Comparison of ENCODE assay signal across 8 mouse cellular contexts in genomic region chr7:45561624-45562520, GRCm38 (mm10). TPM values are rescaled to one million over a fixed set of nuclear protein-coding genes. Genes with fewer than 3 reads are reported as not detected.
DNase-seq lines count a peak whose midpoint lies in the region; ATAC-seq and TF ChIP-seq lines count a peak whose summit lies in the region.

No protein-coding gene starts in this region.

- peaks cover 30% of the 10 kb centered on the region for H3K4me1 ChIP-seq in heart, embryonic 10.5 days
- H3K4me1 ChIP-seq in bone marrow macrophage, adult 2 months (ENCODE audit: control insufficient read depth, insufficient read depth, low read length), result peaks cover 29% of the 10 kb centered on the region
- H3K4me1 ChIP-seq in limb, embryonic 15.5 days, result peaks cover 14% of the 10 kb centered on the region

- H3K27me3 ChIP-seq in heart, embryonic 10.5 days (ENCODE audit: insufficient read depth, poor library complexity, severe bottlenecking), result no peaks in the 10 kb centered on the region
- H3K27me3 ChIP-seq in limb, embryonic 15.5 days, result no peaks in the 10 kb centered on the region

- ATAC-seq in limb, embryonic 15.5 days (ENCODE audit: insufficient number of reproducible peaks, low FRiP score, low TSS enrichment, low read depth), result peak; percentile 13; the same call in 1 of the 2 replicates

- no peak for TF ChIP-seq POLR2A in bone marrow macrophage, adult 2 months (IDR thresholded peaks at IDR 0.05; ENCODE audit: borderline replicate concordance, low read depth, low read length)

- no peak overlapping the region for H3K9ac ChIP-seq in limb, embryonic 15.5 days

- DNase-seq in heart, embryonic 10.5 days (ENCODE audit: low spot score), result no peak
- no peak for DNase-seq in heart, adult 8-10 months (ENCODE audit: low spot score)
- DNase-seq in 3T3-L1 (ENCODE audit: low read depth, low spot score), result peak; percentile 53
- DNase-seq in thymus, postnatal 0 days (ENCODE audit: low spot score), result no peak
- DNase-seq in adrenal gland, postnatal 4 days (ENCODE audit: low spot score in 2 of 2), result no peak
- DNase-seq in cerebellum, adult 11-12 months, result no peak

- no peak for TF ChIP-seq CTCF in bone marrow macrophage, adult 2 months (IDR thresholded peaks at IDR 0.05; ENCODE audit: low read depth, low read length)

- H3K27ac ChIP-seq in heart, embryonic 10.5 days, result peak overlapping the region; percentile 72
- H3K27ac ChIP-seq in bone marrow macrophage, adult 2 months (ENCODE audit: insufficient read depth, low read depth, low read length), result peak overlapping the region; percentile 63
- H3K27ac ChIP-seq in limb, embryonic 15.5 days, result no peak overlapping the region

- 47% methylated on average over 12 of the region's 12 CpGs for WGBS in heart, embryonic 10.5 days
- WGBS in limb, embryonic 15.5 days, result 39% methylated on average over 12 of the region's 12 CpGs

- H3K9me3 ChIP-seq in heart, embryonic 10.5 days, result no peaks in the 10 kb centered on the region
- H3K9me3 ChIP-seq in limb, embryonic 15.5 days, result no peaks in the 10 kb centered on the region

- no peaks in the 10 kb centered on the region for H3K36me3 ChIP-seq in heart, embryonic 10.5 days
- H3K36me3 ChIP-seq in limb, embryonic 15.5 days, result no peaks in the 10 kb centered on the region

- no peak overlapping the region for H3K4me2 ChIP-seq in limb, embryonic 15.5 days

- H3K4me3 ChIP-seq in heart, embryonic 10.5 days, result peak overlapping the region; percentile 27
- H3K4me3 ChIP-seq in bone marrow macrophage, adult 2 months (ENCODE audit: insufficient read depth, low read length), result no peak overlapping the region
- H3K4me3 ChIP-seq in limb, embryonic 15.5 days, result no peak overlapping the region

RNA-seq across cellular contexts. Expression of gene Hsd17b14, which starts 7.2 kb away (rescaled TPM):
- polyA plus RNA-seq in heart, embryonic 10.5 days (2016; fragmentation: Nextera tagmentation; extraction: Ambion mirVana), result 0.42 and 1.2 TPM in 2 replicates
- total RNA-seq in heart, adult 8-10 months (2022), result 1 to 10 TPM in 3 of 4 experiments, under 1 TPM in 1; 0.40 to 2.0 (median 1.1) TPM
- 2.0 and 2.5 TPM in 2 replicates for polyA plus RNA-seq in bone marrow macrophage, adult 2 months (2012; ENCODE audit: insufficient read depth, insufficient read length, missing spikeins)
- polyA plus RNA-seq in limb, embryonic 15.5 days (2015; fragmentation: Nextera tagmentation; extraction: Ambion mirVana), result 0.74 and 1.1 TPM in 2 replicates
- polyA plus RNA-seq in thymus, postnatal 0 days (2015; fragmentation: Nextera tagmentation; extraction: Ambion mirVana), result 1.1 and 1.2 TPM in 2 replicates
- total RNA-seq in adrenal gland, postnatal 4 days (2021), result 1 to 10 TPM; 1.3 to 1.8 TPM

RNA-seq across cellular contexts. Expression of gene Bcat2, which starts 8.1 kb away (rescaled TPM):
- 76.7 and 80.8 TPM in 2 replicates for polyA plus RNA-seq in heart, embryonic 10.5 days (2016; fragmentation: Nextera tagmentation; extraction: Ambion mirVana)
- total RNA-seq in heart, adult 8-10 months (2022), result 100 to 1,000 TPM; 295 to 316 (median 308) TPM
- 87.0 and 93.0 TPM in 2 replicates for polyA plus RNA-seq in bone marrow macrophage, adult 2 months (2012; ENCODE audit: insufficient read depth, insufficient read length, missing spikeins)
- 63.4 and 64.4 TPM in 2 replicates for polyA plus RNA-seq in limb, embryonic 15.5 days (2015; fragmentation: Nextera tagmentation; extraction: Ambion mirVana)
- polyA plus RNA-seq in thymus, postnatal 0 days (2015; fragmentation: Nextera tagmentation; extraction: Ambion mirVana), result 86.5 and 87.3 TPM in 2 replicates
- 10 to 100 TPM; 96.4 to 96.5 TPM for total RNA-seq in adrenal gland, postnatal 4 days (2021)

RNA-seq across cellular contexts. Expression of gene Plekha4, which starts 35.7 kb away (rescaled TPM):
- polyA plus RNA-seq in heart, embryonic 10.5 days (2016; fragmentation: Nextera tagmentation; extraction: Ambion mirVana), result 0.59 and 0.64 TPM in 2 replicates
- total RNA-seq in heart, adult 8-10 months (2022), result 1 to 10 TPM; 2.6 to 4.2 (median 3.0) TPM
- 1.0 and 1.6 TPM in 2 replicates for polyA plus RNA-seq in bone marrow macrophage, adult 2 months (2012; ENCODE audit: insufficient read depth, insufficient read length, missing spikeins)
- polyA plus RNA-seq in limb, embryonic 15.5 days (2015; fragmentation: Nextera tagmentation; extraction: Ambion mirVana), result 5.7 and 6.8 TPM in 2 replicates
- polyA plus RNA-seq in thymus, postnatal 0 days (2015; fragmentation: Nextera tagmentation; extraction: Ambion mirVana), result 3.3 and 4.6 TPM in 2 replicates
- total RNA-seq in adrenal gland, postnatal 4 days (2021), result 10 to 100 TPM; 12.5 to 17.5 TPM

RNA-seq across cellular contexts. Expression of gene Ppp1r15a, which starts 35.8 kb away (rescaled TPM):
- polyA plus RNA-seq in heart, embryonic 10.5 days (2016; fragmentation: Nextera tagmentation; extraction: Ambion mirVana), result 28.2 and 31.2 TPM in 2 replicates
- total RNA-seq in heart, adult 8-10 months (2022), result 10 to 100 TPM; 21.9 to 31.6 (median 28.0) TPM
- polyA plus RNA-seq in bone marrow macrophage, adult 2 months (2012; ENCODE audit: insufficient read depth, insufficient read length, missing spikeins), result 21.3 and 26.7 TPM in 2 replicates
- polyA plus RNA-seq in limb, embryonic 15.5 days (2015; fragmentation: Nextera tagmentation; extraction: Ambion mirVana), result 22.3 and 26.1 TPM in 2 replicates
- polyA plus RNA-seq in thymus, postnatal 0 days (2015; fragmentation: Nextera tagmentation; extraction: Ambion mirVana), result 16.2 and 17.2 TPM in 2 replicates
- total RNA-seq in adrenal gland, postnatal 4 days (2021), result 10 to 100 TPM; 36.9 to 45.1 TPM

RNA-seq across cellular contexts. Expression of gene Nucb1, which starts 51.7 kb away (rescaled TPM):
- 163 and 198 TPM in 2 replicates for polyA plus RNA-seq in heart, embryonic 10.5 days (2016; fragmentation: Nextera tagmentation; extraction: Ambion mirVana)
- total RNA-seq in heart, adult 8-10 months (2022), result 100 to 1,000 TPM; 130 to 149 (median 139) TPM
- polyA plus RNA-seq in bone marrow macrophage, adult 2 months (2012; ENCODE audit: insufficient read depth, insufficient read length, missing spikeins), result 278 and 296 TPM in 2 replicates
- polyA plus RNA-seq in limb, embryonic 15.5 days (2015; fragmentation: Nextera tagmentation; extraction: Ambion mirVana), result 279 and 295 TPM in 2 replicates
- polyA plus RNA-seq in thymus, postnatal 0 days (2015; fragmentation: Nextera tagmentation; extraction: Ambion mirVana), result 110 and 111 TPM in 2 replicates
- 100 to 1,000 TPM; 236 to 239 TPM for total RNA-seq in adrenal gland, postnatal 4 days (2021)
